Mouse (Mus musculus) ES-E14 (cell line): ENCODE results near the gene Grhl1. TPM values are rescaled to one million over a fixed set of nuclear protein-coding genes. Genes with fewer than 3 reads are reported as not detected.

Experiments used
- DNase-seq: peaks from one replicate; pipeline ENCODE4 v3.0.0-alpha.2; 2013; ENCODE audit warnings: low read depth, low spot score
- H3K27ac ChIP-seq: 2 replicates; pipeline ENCODE4 v1.5.1; 2012; ENCODE audit warnings: low read depth, mild to moderate bottlenecking, low read length, moderate library complexity, mixed read lengths; ENCODE audit not compliant: poor library complexity, insufficient read depth, severe bottlenecking
- H3K36me3 ChIP-seq: 2 replicates; pipeline ENCODE4 v1.6.1; 2012; ENCODE audit warnings: mild to moderate bottlenecking, low read length, moderate library complexity, mixed read lengths; ENCODE audit not compliant: control insufficient read depth, poor library complexity, insufficient read depth, severe bottlenecking
- H3K4me1 ChIP-seq, 2 experiments: fragments of 150-350 bp in 1 of 2; sonication (generic) in 1 of 2; 2 replicates each; pipeline ENCODE4 v1.6.1; 2012; ENCODE audit warnings: low read length in 2 of 2, mild to moderate bottlenecking in 1 of 2, mixed read lengths in 1 of 2; ENCODE audit not compliant: control insufficient read depth in 2 of 2, insufficient read depth in 2 of 2, poor library complexity in 1 of 2
- H3K4me3 ChIP-seq, 2 experiments: fragments of 150-350 bp in 1 of 2; sonication (generic) in 1 of 2; 2 replicates each; pipeline ENCODE4 v1.5.1; 2012; ENCODE audit warnings: low read length in 2 of 2, low read depth in 1 of 2, mild to moderate bottlenecking in 1 of 2, mixed read lengths in 1 of 2; ENCODE audit not compliant: insufficient read depth in 1 of 2, poor library complexity in 1 of 2, severe bottlenecking in 1 of 2
- H3K9ac ChIP-seq: 2 replicates; pipeline ENCODE4 v1.6.1; 2012; ENCODE audit warnings: low read depth, mild to moderate bottlenecking, low read length, mixed read lengths; ENCODE audit not compliant: poor library complexity, insufficient read depth, severe bottlenecking
- H3K9me3 ChIP-seq: fragments of 150-350 bp; sonication (generic); 2 replicates; pipeline ENCODE4 v1.6.1; 2012; ENCODE audit warnings: low read depth, mild to moderate bottlenecking, low read length; ENCODE audit not compliant: control insufficient read depth, insufficient read depth
- CHD2 ChIP-seq: IDR thresholded peaks from 2 replicates; pipeline ENCODE4 v1.6.1; 2014; ENCODE audit warnings: mild to moderate bottlenecking, low read depth, low read length, inconsistent platforms
- HCFC1 ChIP-seq: IDR thresholded peaks from 2 replicates; pipeline ENCODE4 v1.6.1; 2012; ENCODE audit warnings: low read length, inconsistent platforms, borderline replicate concordance; ENCODE audit not compliant: insufficient read depth
- MAFK ChIP-seq: IDR thresholded peaks from 2 replicates; pipeline ENCODE4 v1.6.1; 2014; ENCODE audit warnings: mild to moderate bottlenecking, low read depth, low read length, inconsistent platforms; ENCODE audit not compliant: insufficient read depth
- ZC3H11A ChIP-seq: IDR thresholded peaks from 2 replicates; pipeline ENCODE4 v1.6.1; 2012; ENCODE audit warnings: low read depth, mild to moderate bottlenecking, inconsistent platforms, low read length, borderline replicate concordance
- ZNF384 ChIP-seq: IDR thresholded peaks from 2 replicates; pipeline ENCODE4 v1.6.1; 2012; ENCODE audit warnings: low read depth, low read length, inconsistent platforms
- in situ Hi-C, 2 experiments: fragments of 600-800 bp; cut with MboI; formaldehyde crosslinking; loops; one replicate each; pipeline ENCODE4 v1.15.1; 2025; ENCODE audit warnings: low sequenced_read_pairs in 2 of 2, inconsistent platforms in 1 of 2; ENCODE audit not compliant: unreplicated experiment in 2 of 2
- total RNA-seq: library from RNA; depleted of rRNA; stranded (reverse); fragments of 300-350 nt; gene quantifications from 2 replicates; pipeline ENCODE4 v1.2.3, GENCODE M21; 2012

Gene Grhl1
- total RNA-seq, 1 experiment, result 4.6 TPM

DNA sequence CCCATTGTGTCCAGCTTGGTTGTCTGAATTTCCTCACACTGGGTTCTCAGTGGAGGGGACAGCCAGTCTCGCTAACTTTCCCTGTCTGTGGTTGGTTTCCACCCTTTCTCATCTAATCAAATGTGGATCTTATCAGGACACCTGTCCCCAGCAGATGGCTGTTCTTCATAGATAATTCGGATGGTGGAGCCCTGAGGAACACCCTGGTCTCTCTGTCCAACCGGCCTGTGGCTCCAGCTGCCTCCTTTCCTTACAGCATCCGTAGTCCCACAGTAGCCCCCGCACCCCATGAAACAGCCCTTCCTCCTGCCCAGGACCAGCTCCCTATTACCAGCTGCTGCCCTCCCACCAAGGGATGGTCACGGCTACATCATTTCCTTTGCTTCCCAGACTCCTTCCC lies 73.8 kb downstream of the Grhl1 start:
- Histone ChIP-seq H3K9me3 (no peaks in the 10 kb centered on the region), H3K4me1 (peaks cover 5 to 6% of the 10 kb centered on the region in 2 experiments; a peak in 2 of 4 replicates), H3K27ac (no peak overlapping the region), H3K4me3 (no peak overlapping the region), H3K9ac (no peak overlapping the region), H3K36me3 (no peaks in the 10 kb centered on the region)
- in situ Hi-C loops, result no loop called here
- TF ChIP-seq ZNF384, result no peak
- TF ChIP-seq CHD2, result no peak
- TF ChIP-seq MAFK, result no peak
- no peak for TF ChIP-seq HCFC1
- no peak for TF ChIP-seq ZC3H11A
- no peak for DNase-seq

DNA sequence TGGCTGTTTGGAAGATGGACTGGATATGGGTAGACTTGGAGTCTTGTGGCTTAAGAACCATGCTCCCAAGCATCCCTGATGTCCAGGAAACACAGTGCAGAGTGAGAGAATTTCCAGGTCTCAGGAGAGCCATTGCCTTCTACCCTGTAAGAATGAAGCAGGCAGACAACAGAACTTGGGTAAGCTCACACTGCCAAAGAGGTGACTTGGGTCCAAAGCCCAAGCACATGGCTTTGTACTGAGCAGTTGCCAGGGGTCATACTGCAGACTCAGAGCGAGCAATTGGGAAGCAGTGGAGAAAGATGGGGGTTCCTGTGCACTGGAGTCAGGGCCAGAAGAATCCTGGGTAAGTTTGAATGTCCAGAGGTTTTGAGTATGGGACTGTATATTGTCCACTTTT lies 76.0 kb downstream of the Grhl1 start:
- no peaks in the 10 kb centered on the region for H3K36me3 ChIP-seq
- peaks cover 9% of the 10 kb centered on the region in 2 experiments; a peak in 3 of 4 replicates for H3K4me1 ChIP-seq
- no peaks in the 10 kb centered on the region for H3K9me3 ChIP-seq
- no peak for DNase-seq
- TF ChIP-seq MAFK, result no peak
- TF ChIP-seq ZC3H11A, result no peak
- no peak for TF ChIP-seq HCFC1
- TF ChIP-seq ZNF384, result no peak
- no peak for TF ChIP-seq CHD2
- no peak overlapping the region for H3K4me3 ChIP-seq
- in situ Hi-C loops, result no loop called here
- H3K9ac ChIP-seq, result no peak overlapping the region
- H3K27ac ChIP-seq, result no peak overlapping the region

DNA sequence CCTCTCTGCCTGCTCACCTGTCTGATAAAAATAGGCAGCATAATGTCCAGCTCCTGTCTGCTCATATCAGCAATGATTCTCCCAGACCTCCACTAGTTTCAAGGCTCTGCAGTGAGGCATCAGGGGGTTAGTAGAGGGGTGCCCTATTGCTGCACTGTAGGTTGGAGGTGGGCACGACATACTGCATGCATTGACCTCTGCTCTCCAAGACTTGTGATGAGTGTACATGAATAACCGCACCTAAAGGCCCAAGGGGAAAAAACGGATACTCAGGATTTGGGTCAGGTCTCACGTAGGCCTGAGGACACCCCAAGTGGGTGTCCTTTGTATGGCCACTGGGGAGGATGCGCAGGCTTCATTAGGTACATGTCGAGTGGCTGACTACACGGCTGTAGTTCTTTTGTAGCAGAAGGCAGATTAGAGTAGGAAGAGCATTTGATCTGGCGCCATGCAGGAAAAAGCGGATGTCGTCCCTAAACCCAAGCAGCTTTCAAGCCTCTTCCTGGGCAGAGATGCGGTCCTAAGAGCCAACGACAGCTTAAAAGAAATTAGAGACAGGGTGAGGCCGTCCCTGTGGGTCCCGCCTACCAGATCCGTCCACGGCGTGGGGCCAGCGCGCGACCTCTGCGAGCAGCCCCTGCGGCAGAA lies 78.5 kb downstream of the Grhl1 start:
- in situ Hi-C loops, result no loop called here
- peaks cover 6 to 9% of the 10 kb centered on the region in 2 experiments; a peak in 3 of 4 replicates for H3K4me1 ChIP-seq
- TF ChIP-seq HCFC1, result no peak
- no peak for TF ChIP-seq ZNF384
- TF ChIP-seq ZC3H11A, result no peak
- no peak for TF ChIP-seq MAFK
- TF ChIP-seq CHD2, result no peak
- H3K27ac ChIP-seq, result no peak overlapping the region
- DNase-seq, result no peak
- peak overlapping the region; percentile 75 to 79 for H3K4me3 ChIP-seq
- peaks cover 16% of the 10 kb centered on the region for H3K36me3 ChIP-seq
- H3K9ac ChIP-seq, result peak overlapping the region; percentile 88
- no peaks in the 10 kb centered on the region for H3K9me3 ChIP-seq

DNA sequence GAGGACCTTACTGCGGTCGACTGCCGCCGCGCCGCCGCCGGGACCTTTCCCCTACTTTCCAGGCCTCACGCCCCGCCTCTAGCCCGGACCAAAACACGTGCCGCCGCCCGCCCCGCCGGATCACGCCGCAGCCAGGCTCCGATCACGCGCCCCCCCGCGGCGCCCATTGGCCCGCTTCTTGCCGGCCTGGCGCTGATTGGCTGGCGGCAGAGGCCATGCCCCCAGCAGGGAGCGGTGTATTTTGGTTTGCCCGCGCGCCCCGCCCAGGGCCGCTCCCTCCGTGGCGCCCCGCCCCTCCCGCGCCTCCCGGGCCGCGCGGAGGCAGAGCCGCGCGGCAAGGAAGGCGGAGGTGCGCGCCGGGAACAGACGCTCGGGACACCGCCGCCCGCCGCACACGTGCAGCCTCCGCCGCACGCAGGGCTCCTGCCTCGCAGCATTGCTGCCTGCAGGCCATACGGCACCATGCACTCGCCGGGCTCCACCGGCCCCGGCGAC lies 79.0 kb downstream of the Grhl1 start, which contains the start of gene Klf11:
TSS of gene Klf11 (plus strand) at position 212 of the 495 bp plus-strand sequence.
- peak within 1 kb of the TSS; percentile 83 to 90 for H3K4me3 ChIP-seq
- TF ChIP-seq ZNF384 (no peak), MAFK (no peak), ZC3H11A (no peak), HCFC1 (no peak), CHD2 (no peak)
- H3K27ac ChIP-seq, result peak within 1 kb of the TSS; percentile 90
- H3K36me3 ChIP-seq, result peaks cover 19% of the 10 kb centered on the region
- DNase-seq, result peak; percentile 91
- peaks cover 6 to 9% of the 10 kb centered on the region in 2 experiments; a peak in 3 of 4 replicates for H3K4me1 ChIP-seq
- in situ Hi-C loops, result no loop called here
- H3K9me3 ChIP-seq, result no peaks in the 10 kb centered on the region
- H3K9ac ChIP-seq, result peak within 1 kb of the TSS; percentile 90
